In the genomic region with DNA sequence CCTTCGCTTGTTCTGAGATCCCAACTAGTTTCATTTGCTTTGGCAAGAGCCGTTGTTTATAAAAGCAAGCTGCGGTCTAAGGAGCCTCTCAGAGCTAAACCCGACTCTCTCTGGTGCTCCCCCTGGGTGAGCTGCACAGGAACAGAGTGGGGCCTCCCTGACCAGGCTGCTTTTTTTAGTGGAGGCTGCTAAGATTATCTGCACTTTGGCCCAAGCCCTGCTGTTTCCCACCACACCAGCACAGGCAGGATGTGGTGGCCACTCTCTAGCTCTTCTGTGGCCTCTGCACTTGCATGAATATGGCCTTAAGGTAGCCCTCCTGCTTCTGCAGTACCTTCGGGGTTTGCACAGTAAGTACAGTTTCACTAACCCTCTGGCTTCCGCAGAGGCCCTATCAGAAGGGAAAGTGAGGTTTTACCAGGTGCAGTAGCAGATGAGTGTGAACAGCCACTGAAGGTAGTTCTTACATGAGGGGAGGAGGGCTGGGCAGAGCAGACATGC, we compare ENCODE assay signal across 9 mouse cellular contexts. TPM values are rescaled to one million over a fixed set of nuclear protein-coding genes. Genes with fewer than 3 reads are reported as not detected.
DNase-seq lines count a peak whose midpoint lies in the region; ATAC-seq and TF ChIP-seq lines count a peak whose summit lies in the region.
"Had no signal": no experiment of that assay in that cellular context is flagged by ENCODE, and none has a peak within 500 bp of the region (broad histone marks: within the 10 kb centered on the region; RNA-seq: fewer than 3 reads in every experiment).

No protein-coding gene starts in this region.

- H3K9ac ChIP-seq in midbrain, embryonic 11.5 days (ENCODE audit: low read length) = no peak overlapping the region; the same call in 1 of the 2 replicates

- peak; percentile 12 to 13 for DNase-seq in lung, adult 18-20 months
- no peak for DNase-seq in lung, adult 2 months
- DNase-seq in liver = peak; percentile 27
- peak; percentile 76 for DNase-seq in naive thymus-derived CD4-positive, alpha-beta T cell, adult 2 months (ENCODE audit: low read depth)
- no peak for DNase-seq in midbrain, embryonic 11.5 days (ENCODE audit: low spot score, missing footprints)
- no peak for DNase-seq in forebrain, embryonic 10.5 days (ENCODE audit: extremely low spot score, low spot score)
- no peak for DNase-seq in layer of hippocampus, postnatal 36 days
- DNase-seq in adrenal gland, adult 2 months = no peak
- DNase-seq: cerebellum, postnatal 14 days had no signal

- WGBS in lung, adult 2 months = 23% methylated on average over 6 of the region's 6 CpGs
- WGBS in midbrain, embryonic 11.5 days = 69% methylated on average over 6 of the region's 6 CpGs
- 82% methylated on average over 6 of the region's 6 CpGs for WGBS in forebrain, embryonic 10.5 days

- H3K4me2 ChIP-seq in midbrain, embryonic 11.5 days = no peak overlapping the region

- no peak overlapping the region for H3K4me3 ChIP-seq in lung, adult 2 months (replicated peaks; ENCODE audit: extremely low read depth, low read depth, low read length)
- no peak overlapping the region for H3K4me3 ChIP-seq in midbrain, embryonic 11.5 days (ENCODE audit: low read depth, low read length)
- no peak overlapping the region for H3K4me3 ChIP-seq in forebrain, embryonic 10.5 days

- H3K27me3 ChIP-seq in midbrain, embryonic 11.5 days (ENCODE audit: control insufficient read depth, insufficient read depth, low read length) = no peaks in the 10 kb centered on the region
- no peaks in the 10 kb centered on the region for H3K27me3 ChIP-seq in forebrain, embryonic 10.5 days (ENCODE audit: poor library complexity, severe bottlenecking)

- no peak for TF ChIP-seq POLR2A in lung, adult 2 months (IDR thresholded peaks at IDR 0.05; ENCODE audit: borderline replicate concordance, extremely low read depth, low read depth, low read length)

- no peak for ATAC-seq in midbrain, embryonic 11.5 days (ENCODE audit: low FRiP score)

- H3K9me3 ChIP-seq in midbrain, embryonic 11.5 days (ENCODE audit: control insufficient read depth, low read length) = no peaks in the 10 kb centered on the region
- no peaks in the 10 kb centered on the region for H3K9me3 ChIP-seq in forebrain, embryonic 10.5 days

- no peak for TF ChIP-seq CTCF in lung, adult 2 months (IDR thresholded peaks at IDR 0.05; ENCODE audit: insufficient read depth, low read length)

- H3K27ac ChIP-seq in midbrain, embryonic 11.5 days (ENCODE audit: low read depth, low read length) = no peak overlapping the region
- no peak overlapping the region for H3K27ac ChIP-seq in forebrain, embryonic 10.5 days

- no peaks in the 10 kb centered on the region for H3K36me3 ChIP-seq in midbrain, embryonic 11.5 days (ENCODE audit: control insufficient read depth, insufficient read depth, low read length)
- peaks cover 12% of the 10 kb centered on the region for H3K36me3 ChIP-seq in forebrain, embryonic 10.5 days (replicated peaks)

- 0 out of 2 replicates have a peak, but pooled peaks cover 3% of the 10 kb centered on the region for H3K4me1 ChIP-seq in lung, adult 2 months (ENCODE audit: control insufficient read depth, insufficient read depth, low read length)
- H3K4me1 ChIP-seq in midbrain, embryonic 11.5 days (ENCODE audit: control insufficient read depth, insufficient read depth, low read length) = no peaks in the 10 kb centered on the region
- peaks cover 22% of the 10 kb centered on the region for H3K4me1 ChIP-seq in forebrain, embryonic 10.5 days

RNA-seq across cellular contexts. Expression of a gene that starts 44.2 kb away (rescaled TPM):
- polyA plus RNA-seq in lung, adult 2 months (2012; rRNA removed) = 0.54 and 3.5 TPM in 2 replicates
- 4.8 and 5.9 TPM in 2 replicates for polyA plus RNA-seq in midbrain, embryonic 11.5 days (2014; fragmentation: Nextera tagmentation; extraction: Ambion mirVana)
- polyA plus RNA-seq in forebrain, embryonic 10.5 days (2016; fragmentation: Nextera tagmentation; extraction: Ambion mirVana) = 7.7 and 8.2 TPM in 2 replicates
- 10 to 100 TPM; 19.2 to 22.5 TPM for total RNA-seq in layer of hippocampus, postnatal 36 days (2021)
- total RNA-seq in adrenal gland, adult 2 months (2021) = under 1 TPM; 0.12 to 0.45 TPM
- polyA plus RNA-seq in adrenal gland, adult 2 months (2012; rRNA removed) = 0.09 and 0.15 TPM in 2 replicates

Comparison
In these comparisons a context has a peak if more than half of its experiments do, and no peak if none do; other contexts are left out.
1. DNase-seq: peak in lung, adult 18-20 months (2 of 2), liver (single experiment) and naive thymus-derived CD4-positive, alpha-beta T cell, adult 2 months (single experiment); none in lung, adult 2 months (single experiment), midbrain, embryonic 11.5 days (single experiment), forebrain, embryonic 10.5 days (single experiment), layer of hippocampus, postnatal 36 days (0 of 2) and adrenal gland, adult 2 months (single experiment).